ENCODE assay signal across 8 mouse cellular contexts in the genomic region with DNA sequence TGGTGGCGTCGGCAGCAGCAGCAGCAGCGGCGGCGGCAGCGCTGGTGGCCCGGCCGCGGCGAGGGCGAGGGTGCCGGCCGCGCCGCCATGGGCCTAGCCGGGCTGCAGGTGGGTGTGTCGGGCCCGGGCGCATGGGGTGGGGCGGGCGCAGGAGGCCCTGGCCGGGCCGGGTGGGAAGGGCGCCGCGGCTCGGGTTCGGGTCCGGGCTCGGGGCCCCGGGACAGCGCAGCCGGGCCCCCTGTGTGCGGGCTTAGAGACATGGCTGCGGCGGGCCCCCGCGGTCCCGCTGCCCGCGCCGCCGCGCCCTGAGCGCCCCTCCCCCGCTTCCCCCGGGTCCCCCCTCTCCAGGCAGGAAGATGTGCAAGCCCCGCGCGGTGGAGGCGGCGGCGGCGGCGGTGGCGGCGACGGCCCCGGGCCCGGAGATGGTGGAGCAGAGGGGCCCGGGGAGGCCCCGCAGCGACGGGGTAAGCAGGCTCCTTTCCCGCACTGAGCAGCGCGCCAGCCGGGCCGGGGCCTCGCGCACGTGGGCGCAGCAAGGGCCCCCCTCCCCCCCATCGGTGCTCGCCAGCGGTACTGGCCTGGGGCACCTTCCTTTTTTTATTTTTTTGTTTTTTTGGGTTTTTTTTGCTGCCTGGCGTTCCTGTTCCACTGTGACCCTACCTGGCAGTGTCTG. TPM values are rescaled to one million over a fixed set of nuclear protein-coding genes. Genes with fewer than 3 reads are reported as not detected.
A peak's percentile ranks its signal among the peaks of the same experiment; 100 is the strongest.
DNase-seq lines count a peak whose midpoint lies in the region; ATAC-seq and TF ChIP-seq lines count a peak whose summit lies in the region.

No protein-coding gene starts in this region.

- peak overlapping the region; percentile 89 for H3K4me3 ChIP-seq in forebrain, postnatal 0 days (ENCODE audit: low read depth, low read length)
- peak overlapping the region; percentile 85 for H3K4me3 ChIP-seq in intestine, embryonic 15.5 days (replicated peaks)
- peak overlapping the region; percentile 67 for H3K4me3 ChIP-seq in lung, adult 2 months (replicated peaks; ENCODE audit: extremely low read depth, low read depth, low read length)

- peak; percentile 27 for DNase-seq in gastrocnemius, adult 18-20 months (ENCODE audit: low spot score)
- DNase-seq in gastrocnemius, adult 8-10 months (ENCODE audit: low spot score in 2 of 2), result no peak
- peak; percentile 28 for DNase-seq in brain, adult 2 months (ENCODE audit: low read depth, low spot score)
- DNase-seq in forebrain, postnatal 0 days, result no peak
- peak; percentile 57 for DNase-seq in lung, adult 2 months
- peak; percentile 45 for DNase-seq in retina, postnatal 1 day
- DNase-seq in layer of hippocampus, postnatal 36 days, result no peak

- peak overlapping the region; percentile 86 for H3K9ac ChIP-seq in forebrain, postnatal 0 days
- peak overlapping the region; percentile 82 for H3K9ac ChIP-seq in intestine, embryonic 15.5 days

- no peak for TF ChIP-seq POLR2A in lung, adult 2 months (IDR thresholded peaks at IDR 0.05; ENCODE audit: borderline replicate concordance, extremely low read depth, low read depth, low read length)

- ATAC-seq in forebrain, postnatal 0 days, result peak; percentile 59
- ATAC-seq in intestine, embryonic 15.5 days, result peak; percentile 72

- H3K4me2 ChIP-seq in forebrain, postnatal 0 days (ENCODE audit: low read depth), result peak overlapping the region; percentile 92
- H3K4me2 ChIP-seq in intestine, embryonic 15.5 days (replicated peaks), result peak overlapping the region; percentile 93

- no peaks in the 10 kb centered on the region for H3K27me3 ChIP-seq in forebrain, postnatal 0 days (ENCODE audit: insufficient read depth, low read length)
- no peaks in the 10 kb centered on the region for H3K27me3 ChIP-seq in intestine, embryonic 15.5 days (replicated peaks)

- peak overlapping the region; percentile 78 for H3K27ac ChIP-seq in forebrain, postnatal 0 days (ENCODE audit: low read depth, low read length)
- H3K27ac ChIP-seq in intestine, embryonic 15.5 days, result peak overlapping the region; percentile 93

- H3K4me1 ChIP-seq in forebrain, postnatal 0 days (ENCODE audit: insufficient read depth), result peaks cover 15% of the 10 kb centered on the region
- peaks cover 37% of the 10 kb centered on the region for H3K4me1 ChIP-seq in intestine, embryonic 15.5 days (replicated peaks)
- peaks cover 19% of the 10 kb centered on the region for H3K4me1 ChIP-seq in lung, adult 2 months (ENCODE audit: control insufficient read depth, insufficient read depth, low read length)

- peaks cover 33% of the 10 kb centered on the region for H3K36me3 ChIP-seq in forebrain, postnatal 0 days (ENCODE audit: insufficient read depth)
- H3K36me3 ChIP-seq in intestine, embryonic 15.5 days, result peaks cover 26% of the 10 kb centered on the region

- 2% methylated on average over 43 of the region's 77 CpGs for WGBS in forebrain, postnatal 0 days
- WGBS in intestine, embryonic 15.5 days, result under 1% methylated on average over 38 of the region's 77 CpGs
- WGBS in lung, adult 2 months, result 4% methylated on average over 65 of the region's 77 CpGs

- H3K9me3 ChIP-seq in forebrain, postnatal 0 days (ENCODE audit: low read length), result no peaks in the 10 kb centered on the region
- no peaks in the 10 kb centered on the region for H3K9me3 ChIP-seq in intestine, embryonic 15.5 days

- TF ChIP-seq CTCF in forebrain, postnatal 0 days (IDR thresholded peaks at IDR 0.05; ENCODE audit: low read depth), result no peak
- TF ChIP-seq CTCF in lung, adult 2 months (IDR thresholded peaks at IDR 0.05; ENCODE audit: insufficient read depth, low read length), result no peak

RNA-seq across cellular contexts. Expression of a gene that starts 6.0 kb away (rescaled TPM):
- 100 to 1,000 TPM; 167 to 244 TPM for total RNA-seq in gastrocnemius, adult 18-20 months (2021)
- 100 to 1,000 TPM; 217 to 342 (median 227) TPM for total RNA-seq in gastrocnemius, adult 8-10 months (2022)
- 43.4 and 45.0 TPM in 2 replicates for total RNA-seq in forebrain, postnatal 0 days (2014; rRNA removed)
- polyA plus RNA-seq in forebrain, postnatal 0 days (2015; fragmentation: Nextera tagmentation; extraction: Ambion mirVana), result 21.2 and 23.6 TPM in 2 replicates
- 93.5 and 105 TPM in 2 replicates for polyA plus RNA-seq in intestine, embryonic 15.5 days (2015; fragmentation: Nextera tagmentation; extraction: Ambion mirVana)
- 31.7 and 36.5 TPM in 2 replicates for polyA plus RNA-seq in lung, adult 2 months (2012; rRNA removed)
- total RNA-seq in layer of hippocampus, postnatal 36 days (2021), result 10 to 100 TPM; 63.9 to 78.5 TPM

RNA-seq across cellular contexts. Expression of a gene that starts 20.0 kb away (rescaled TPM):
- 10 to 100 TPM; 40.4 to 42.4 TPM for total RNA-seq in gastrocnemius, adult 18-20 months (2021)
- total RNA-seq in gastrocnemius, adult 8-10 months (2022), result 10 to 100 TPM; 41.8 to 53.6 (median 48.2) TPM
- total RNA-seq in forebrain, postnatal 0 days (2014; rRNA removed), result 41.7 and 52.1 TPM in 2 replicates
- 44.1 and 70.4 TPM in 2 replicates for polyA plus RNA-seq in forebrain, postnatal 0 days (2015; fragmentation: Nextera tagmentation; extraction: Ambion mirVana)
- 78.6 and 90.3 TPM in 2 replicates for polyA plus RNA-seq in intestine, embryonic 15.5 days (2015; fragmentation: Nextera tagmentation; extraction: Ambion mirVana)
- polyA plus RNA-seq in lung, adult 2 months (2012; rRNA removed), result 15.5 and 19.2 TPM in 2 replicates
- total RNA-seq in layer of hippocampus, postnatal 36 days (2021), result 100 to 1,000 TPM; 148 to 157 TPM

RNA-seq across cellular contexts. Expression of a gene that starts 32.4 kb away (rescaled TPM):
- total RNA-seq in gastrocnemius, adult 18-20 months (2021), result 1 to 10 TPM; 4.6 to 5.6 TPM
- total RNA-seq in gastrocnemius, adult 8-10 months (2022), result 1 to 10 TPM; 3.2 to 5.1 (median 4.2) TPM
- total RNA-seq in forebrain, postnatal 0 days (2014; rRNA removed), result 37.9 and 38.2 TPM in 2 replicates
- polyA plus RNA-seq in forebrain, postnatal 0 days (2015; fragmentation: Nextera tagmentation; extraction: Ambion mirVana), result 39.4 and 41.2 TPM in 2 replicates
- polyA plus RNA-seq in intestine, embryonic 15.5 days (2015; fragmentation: Nextera tagmentation; extraction: Ambion mirVana), result 44.0 and 46.2 TPM in 2 replicates
- 19.6 and 20.6 TPM in 2 replicates for polyA plus RNA-seq in lung, adult 2 months (2012; rRNA removed)
- total RNA-seq in layer of hippocampus, postnatal 36 days (2021), result 10 to 100 TPM; 19.8 to 20.6 TPM

RNA-seq across cellular contexts. Expression of a gene that starts 37.2 kb away (rescaled TPM):
- 10 to 100 TPM; 21.0 to 28.1 TPM for total RNA-seq in gastrocnemius, adult 18-20 months (2021)
- total RNA-seq in gastrocnemius, adult 8-10 months (2022), result 10 to 100 TPM; 19.8 to 27.9 (median 25.2) TPM
- total RNA-seq in forebrain, postnatal 0 days (2014; rRNA removed), result 15.9 and 16.0 TPM in 2 replicates
- polyA plus RNA-seq in forebrain, postnatal 0 days (2015; fragmentation: Nextera tagmentation; extraction: Ambion mirVana), result 16.6 and 17.7 TPM in 2 replicates
- 21.4 and 23.6 TPM in 2 replicates for polyA plus RNA-seq in intestine, embryonic 15.5 days (2015; fragmentation: Nextera tagmentation; extraction: Ambion mirVana)
- polyA plus RNA-seq in lung, adult 2 months (2012; rRNA removed), result 3.0 and 4.8 TPM in 2 replicates
- total RNA-seq in layer of hippocampus, postnatal 36 days (2021), result 10 to 100 TPM; 27.4 to 31.7 TPM

Comparison
In these comparisons a context has a peak if more than half of its experiments do, and no peak if none do; other contexts are left out.
1. DNase-seq: peak in gastrocnemius, adult 18-20 months (single experiment), brain, adult 2 months (single experiment), lung, adult 2 months (single experiment) and retina, postnatal 1 day (single experiment); none in gastrocnemius, adult 8-10 months (0 of 2), forebrain, postnatal 0 days (single experiment) and layer of hippocampus, postnatal 36 days (0 of 2).
2. Peak in every context shown above with its lines, with median percentiles within 50 percentile points of each other: H3K4me3 ChIP-seq.